Mouse (Mus musculus): ENCODE data around the gene 1700001P01Rik.
A peak's percentile ranks its signal among the peaks of the same experiment; 100 is the strongest.

The 1700001P01Rik gene

DNA sequence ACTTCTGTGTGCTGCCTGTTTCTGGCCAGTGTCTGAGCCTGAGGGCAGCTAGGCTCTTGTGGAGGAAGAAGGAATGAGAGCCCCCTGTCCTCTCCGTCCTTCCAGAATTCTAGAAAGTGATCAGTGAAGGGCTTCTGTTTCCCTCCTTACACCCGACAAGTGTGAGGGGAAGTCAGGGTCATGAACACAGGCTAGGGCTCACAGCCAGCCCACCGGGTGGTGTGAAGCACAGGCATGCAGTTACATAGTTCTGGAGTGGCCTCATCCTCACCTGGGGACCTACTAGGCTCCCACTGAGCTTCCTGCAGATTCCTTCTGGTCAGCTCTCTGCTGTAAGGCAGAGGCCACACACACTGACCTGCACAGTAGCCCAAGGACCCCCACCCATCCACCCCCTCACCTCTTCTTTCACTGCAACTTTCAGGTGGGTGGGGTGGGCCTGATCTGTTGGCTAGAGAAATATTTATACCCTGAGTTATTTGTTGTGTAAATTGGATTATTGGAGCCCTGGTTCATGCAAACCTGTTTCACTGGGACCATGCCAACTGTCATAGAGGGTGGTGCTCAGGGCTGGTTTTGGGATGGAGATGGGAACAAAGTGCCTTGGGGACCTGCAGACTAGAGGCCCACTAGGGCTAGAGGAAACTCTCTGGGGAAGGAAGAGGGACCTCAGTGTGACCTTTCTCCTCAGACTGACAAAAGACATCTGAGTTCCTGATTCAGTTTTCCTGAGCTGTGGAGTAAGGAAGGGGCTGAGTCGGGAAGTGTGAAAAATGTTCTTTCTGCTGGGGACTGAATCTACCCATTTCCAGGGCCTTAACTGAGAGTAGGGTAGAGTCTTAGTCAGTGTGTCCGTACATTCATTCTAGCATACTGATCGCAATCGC is 33.8 kb upstream of the 1700001P01Rik start:
- DNase-seq (ENCODE audit: low spot score in 2 of 2), result no peak

DNA sequence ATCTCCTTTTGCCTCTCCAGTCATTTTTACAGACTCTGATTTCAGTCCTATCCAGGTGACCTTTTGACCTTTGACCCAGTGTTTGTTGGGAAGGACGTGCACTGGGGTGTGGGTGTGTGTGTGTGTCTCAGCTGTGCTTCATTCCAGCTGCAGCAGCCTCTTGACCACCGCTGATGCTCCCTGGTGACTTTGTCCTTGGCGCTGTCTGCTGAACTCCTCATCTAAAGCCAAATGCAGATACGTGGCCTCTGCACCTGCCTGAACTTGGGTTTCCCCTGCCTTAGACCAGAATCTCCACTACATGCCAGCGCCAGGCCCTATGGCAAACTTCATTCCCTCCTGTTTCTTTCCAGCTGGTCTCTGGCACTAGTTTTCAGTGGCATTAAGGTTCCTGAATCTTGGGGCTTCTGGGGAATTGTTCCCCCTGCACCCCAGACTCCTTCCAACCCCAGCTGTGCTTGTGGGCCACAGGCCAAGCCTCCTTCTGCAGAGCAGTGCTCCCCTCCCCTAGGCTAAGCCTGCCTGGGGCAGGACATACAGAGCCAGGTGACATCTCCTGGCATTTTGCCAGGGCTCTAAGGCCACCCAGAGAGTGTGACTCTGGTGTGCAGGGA is 33.0 kb upstream of the 1700001P01Rik start:
- DNase-seq (ENCODE audit: low spot score in 2 of 2), result no peak

GRCm38 (mm10) chr11:97808093-97808492 is 32.4 kb upstream of the 1700001P01Rik start:
- no peak for DNase-seq (ENCODE audit: low spot score in 2 of 2)

DNA sequence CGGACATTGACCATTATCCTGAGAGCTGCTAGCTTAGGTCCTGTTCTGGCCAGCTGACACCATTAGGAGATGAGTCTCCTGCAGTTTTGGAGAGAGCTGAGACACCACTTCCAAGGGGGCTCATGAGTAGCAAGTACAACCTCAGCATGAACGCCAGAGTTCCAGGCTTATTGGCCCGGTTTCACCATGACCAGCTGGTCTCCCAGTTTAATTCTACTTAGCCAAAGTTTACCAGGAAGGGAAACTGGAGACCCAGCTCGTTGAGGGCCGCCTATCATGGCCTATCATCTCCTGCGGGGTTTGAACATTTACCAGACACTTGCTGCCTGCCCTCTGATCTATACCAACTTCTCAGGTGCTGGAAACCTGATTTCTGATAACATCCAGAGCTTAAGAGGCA is 31.9 kb upstream of the 1700001P01Rik start:
- no peak for DNase-seq (ENCODE audit: low spot score in 2 of 2)

- no peak for DNase-seq (ENCODE audit: low spot score in 2 of 2)
These were observed 30.9 kb upstream of the 1700001P01Rik start for GRCm38 (mm10) chr11:97806613-97806964.

DNA sequence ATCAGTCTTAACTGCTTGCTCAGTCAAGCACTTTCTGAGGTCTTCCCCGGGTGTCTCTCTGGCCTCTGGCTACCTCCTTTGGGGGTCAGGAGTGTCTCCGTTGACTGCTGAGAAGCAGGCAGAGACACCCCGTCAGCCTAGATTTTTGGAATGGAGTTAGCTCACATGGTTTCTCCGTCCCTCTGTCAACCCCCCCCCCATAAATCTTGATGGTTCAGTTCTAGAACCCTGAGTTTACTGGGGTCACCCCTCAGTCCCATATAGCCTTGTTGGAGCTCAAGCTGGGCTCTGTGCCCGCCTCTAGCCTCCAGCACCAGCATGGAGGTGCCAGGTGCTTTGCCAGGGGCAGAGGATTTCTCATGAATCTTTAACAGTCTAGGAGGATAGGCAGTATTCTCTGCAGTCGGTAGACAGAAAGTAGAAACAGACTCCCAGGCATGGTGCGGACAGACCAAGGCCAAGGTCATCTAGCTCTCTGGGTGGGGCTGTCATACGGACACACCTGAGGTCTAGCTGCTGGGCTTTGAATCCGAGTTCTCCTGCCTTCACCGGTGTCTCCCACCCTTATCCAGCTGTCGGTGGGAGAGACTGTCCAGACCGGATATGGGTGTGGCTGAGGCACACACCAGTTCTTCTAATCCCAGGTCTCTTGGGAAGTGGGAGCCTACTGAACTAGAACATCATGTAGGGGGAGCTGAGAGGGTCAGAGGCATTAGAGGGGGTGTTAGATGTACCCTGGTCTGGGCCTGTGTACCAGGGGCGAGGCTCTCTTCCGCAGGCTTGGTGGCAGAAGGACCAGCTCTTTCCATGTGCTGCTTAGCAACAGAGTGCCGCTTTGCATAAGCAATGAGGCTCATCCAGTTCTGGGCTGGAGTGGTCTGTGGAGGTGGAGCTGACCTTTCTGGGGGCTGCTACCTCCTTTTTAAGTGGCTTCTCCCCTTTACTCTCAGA is 30.2 kb upstream of the 1700001P01Rik start:
- DNase-seq (ENCODE audit: low spot score in 2 of 2), result no peak

GRCm38 (mm10) chr11:97804841-97805661 is 29.3 kb upstream of the 1700001P01Rik start:
- DNase-seq (ENCODE audit: low spot score in 2 of 2), result no peak

DNA sequence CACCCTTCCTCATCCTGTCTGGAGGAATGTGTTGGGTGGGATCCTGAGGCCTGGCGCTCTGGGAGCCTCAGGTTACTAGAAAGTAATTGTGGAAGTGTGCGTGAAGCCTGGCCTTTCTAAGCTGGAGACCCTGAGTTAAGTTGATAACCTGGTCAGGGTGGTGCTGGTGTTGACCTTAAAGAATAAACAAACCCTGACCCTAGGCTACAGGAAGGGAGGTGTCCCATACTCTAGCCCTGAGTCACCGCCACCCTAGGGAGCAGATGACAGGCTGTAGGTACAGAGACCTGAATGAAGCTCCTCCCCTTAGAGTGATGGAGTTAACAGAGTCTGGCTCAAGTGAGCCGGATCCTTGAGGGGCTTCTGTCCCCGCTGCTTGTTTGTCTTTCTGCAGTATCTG is 28.1 kb upstream of the 1700001P01Rik start:
- DNase-seq (ENCODE audit: low spot score in 2 of 2), result no peak

DNA sequence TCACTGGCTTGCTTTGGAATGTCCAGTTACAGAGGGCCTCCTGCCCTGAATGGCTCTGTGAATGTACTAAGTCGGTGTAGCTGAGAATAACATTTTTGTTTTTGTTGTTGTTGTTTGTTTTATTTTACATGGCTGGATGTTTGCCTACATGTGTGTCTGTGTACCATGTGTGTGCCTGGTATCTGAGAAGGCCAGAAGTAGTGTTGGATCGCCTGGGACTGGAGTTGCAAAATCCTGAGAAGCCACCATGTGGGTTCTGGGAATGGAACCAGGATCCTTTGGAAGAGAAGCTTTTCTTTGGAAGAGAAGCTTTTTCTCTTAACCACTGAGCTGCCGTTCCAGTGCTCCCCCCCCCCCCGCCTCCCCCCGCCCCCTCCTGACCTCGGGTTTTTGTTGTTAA is 26.8 kb upstream of the 1700001P01Rik start:
- DNase-seq (ENCODE audit: low spot score in 2 of 2), result no peak

GRCm38 (mm10) chr11:97802194-97802470 is 26.4 kb upstream of the 1700001P01Rik start:
- DNase-seq (ENCODE audit: low spot score in 2 of 2), result no peak

GRCm38 (mm10) chr11:97801409-97802193 is 25.9 kb upstream of the 1700001P01Rik start:
- DNase-seq (ENCODE audit: low spot score in 2 of 2), result peak in 1 of 2 experiments; percentile 70

- DNase-seq (ENCODE audit: low spot score in 2 of 2), result no peak
These were observed 25.1 kb upstream of the 1700001P01Rik start for GRCm38 (mm10) chr11:97800691-97801408.

GRCm38 (mm10) chr11:97799994-97800690 is 24.4 kb upstream of the 1700001P01Rik start:
- DNase-seq (ENCODE audit: low spot score in 2 of 2), result no peak

DNA sequence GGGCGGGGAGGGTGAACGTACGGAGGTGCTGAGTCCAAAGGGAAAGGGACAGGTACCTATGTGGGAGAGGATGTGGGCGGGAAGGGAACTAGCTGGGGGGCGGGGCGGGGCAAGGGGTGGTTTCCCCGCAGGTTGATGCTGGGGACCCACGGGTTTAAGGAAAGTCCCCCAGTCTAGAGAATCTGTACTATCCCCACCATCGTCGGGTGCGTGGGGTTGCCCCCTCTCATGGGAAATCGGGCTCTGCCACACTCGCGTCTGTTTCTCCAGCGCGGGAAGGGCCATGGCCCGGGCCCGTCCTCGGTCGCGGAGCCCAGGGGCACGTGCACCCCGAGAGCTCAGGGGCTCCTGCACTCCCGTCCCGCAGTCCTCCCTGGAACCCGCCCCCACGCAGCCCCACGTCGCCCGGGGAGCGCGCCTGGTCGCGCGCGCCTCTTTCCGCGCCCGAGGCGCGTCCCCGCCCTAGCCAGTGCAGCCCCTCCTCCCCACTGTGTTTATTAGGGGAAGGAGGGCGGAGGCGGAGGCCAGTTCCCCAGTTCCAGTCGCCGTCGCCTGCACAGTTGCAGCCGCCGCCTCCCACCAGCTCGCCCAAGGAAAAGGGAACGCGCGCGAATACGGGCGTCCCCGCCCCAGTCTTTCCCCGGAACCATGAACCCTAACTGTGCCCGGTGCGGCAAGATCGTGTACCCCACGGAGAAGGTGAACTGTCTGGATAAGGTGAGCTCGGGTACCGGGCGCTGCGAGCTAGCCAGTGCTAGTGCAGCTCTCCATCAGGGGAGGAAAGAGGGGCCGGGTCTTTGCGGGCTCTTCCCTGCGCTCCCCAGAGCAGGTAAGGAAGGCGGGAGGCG is 23.7 kb upstream of the 1700001P01Rik start:
- peak in 1 of 2 experiments; percentile 89 for DNase-seq (ENCODE audit: low spot score in 2 of 2)

DNA sequence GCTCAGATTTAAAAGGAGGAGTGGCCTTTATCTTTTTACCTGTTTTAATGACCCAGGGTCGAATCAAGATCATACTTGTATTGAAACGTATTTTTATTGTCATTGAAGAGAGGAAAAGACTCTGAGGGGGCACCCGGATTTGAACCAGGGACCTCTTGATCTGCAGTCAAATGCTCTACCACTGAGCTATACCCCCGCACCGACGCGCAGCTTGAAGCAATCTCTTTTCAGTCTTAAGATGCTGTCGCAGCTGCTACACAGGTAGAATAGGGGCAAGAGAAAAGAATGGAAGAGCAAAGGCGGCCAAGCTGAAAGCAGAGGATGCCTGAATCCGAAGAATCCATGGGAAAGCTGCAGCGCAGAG is 23.0 kb upstream of the 1700001P01Rik start, which contains the start of gene Lasp1:
Gene Lasp1 (plus strand): TSS at position 219 of the 364 bp plus-strand sequence.
- DNase-seq (ENCODE audit: low spot score in 2 of 2), result peak; percentile 82 to 95

DNA sequence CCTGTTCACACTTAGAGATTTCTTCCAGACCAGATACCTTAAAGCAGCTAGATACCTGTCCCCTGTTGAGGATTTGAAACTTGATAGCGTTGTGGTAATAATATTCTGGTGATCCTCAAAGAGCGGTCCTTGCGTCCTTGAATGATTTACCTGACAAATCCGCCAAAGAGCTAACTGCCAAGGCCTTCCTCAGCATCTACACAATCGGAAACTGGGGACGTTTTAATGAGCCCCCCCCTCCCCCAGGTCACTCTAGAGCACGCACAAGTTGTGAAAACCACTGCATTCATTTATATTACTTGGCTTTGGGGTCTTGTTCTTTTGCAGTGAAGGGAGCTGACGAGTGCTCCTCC is 22.3 kb upstream of the 1700001P01Rik start:
- DNase-seq (ENCODE audit: low spot score in 2 of 2), result no peak

- DNase-seq (ENCODE audit: low spot score in 2 of 2), result no peak
These were observed 21.8 kb upstream of the 1700001P01Rik start for GRCm38 (mm10) chr11:97797369-97798082.

GRCm38 (mm10) chr11:97796910-97797309 is 21.2 kb upstream of the 1700001P01Rik start:
- DNase-seq (ENCODE audit: low spot score in 2 of 2), result peak in 1 of 2 experiments; percentile 87
